Mouse (Mus musculus) telencephalon, adult 2 months (tissue): ENCODE results near the gene Afmid.

Source experiments
- DNase-seq: peaks from one replicate; pipeline ENCODE4 v3.0.0-alpha.2; 2011; ENCODE audit warnings: low read depth, low spot score

Gene Afmid

GRCm38 (mm10) chr11:117848271-117848984 is 22.7 kb downstream of the Afmid start:
- peak; percentile 33 for DNase-seq

GRCm38 (mm10) chr11:117848985-117849671 is 23.4 kb downstream of the Afmid start, which contains the start of gene Birc5:
TSS of gene Birc5 (plus strand) at chr11:117849251.
- peak; percentile 86 for DNase-seq

GRCm38 (mm10) chr11:117852875-117853274 is 27.2 kb downstream of the Afmid start:
- no peak for DNase-seq

GRCm38 (mm10) chr11:117854241-117854640 is 28.5 kb downstream of the Afmid start:
- DNase-seq, result no peak

GRCm38 (mm10) chr11:117855360-117855759 is 29.6 kb downstream of the Afmid start:
- DNase-seq, result no peak

GRCm38 (mm10) chr11:117855975-117856374 is 30.3 kb downstream of the Afmid start:
- DNase-seq, result no peak

GRCm38 (mm10) chr11:117857462-117857861 is 31.7 kb downstream of the Afmid start:
- no peak for DNase-seq

- no peak for DNase-seq
Observed at GRCm38 (mm10) chr11:117858392-117858791, 32.7 kb downstream of the Afmid start.

GRCm38 (mm10) chr11:117860601-117861000 is 34.9 kb downstream of the Afmid start, which contains the start of gene Tmem235:
TSS of gene Tmem235 (plus strand) at chr11:117860752.
- no peak for DNase-seq

GRCm38 (mm10) chr11:117863174-117863856 is 37.6 kb downstream of the Afmid start:
- DNase-seq, result no peak

GRCm38 (mm10) chr11:117864805-117865204 is 39.1 kb downstream of the Afmid start:
- DNase-seq, result no peak

GRCm38 (mm10) chr11:117865988-117866387 is 40.3 kb downstream of the Afmid start:
- DNase-seq, result no peak

GRCm38 (mm10) chr11:117870688-117871365 is 45.1 kb downstream of the Afmid start:
- DNase-seq, result peak; percentile 55

GRCm38 (mm10) chr11:117871376-117871775 is 45.7 kb downstream of the Afmid start:
- DNase-seq, result no peak

GRCm38 (mm10) chr11:117871911-117872584 is 46.3 kb downstream of the Afmid start:
- DNase-seq, result no peak

GRCm38 (mm10) chr11:117872861-117873608 is 47.3 kb downstream of the Afmid start, which contains the start of gene Tha1:
TSS of gene Tha1 (minus strand) at chr11:117873481.
- DNase-seq, result peak; percentile 61

GRCm38 (mm10) chr11:117874419-117874818 is 48.7 kb downstream of the Afmid start:
- no peak for DNase-seq

- no peak for DNase-seq
Observed at GRCm38 (mm10) chr11:117875681-117876080, 50.0 kb downstream of the Afmid start.

- DNase-seq, result no peak
Observed at GRCm38 (mm10) chr11:117877917-117878745, 52.4 kb downstream of the Afmid start.
